Mouse (Mus musculus): Measurements from ENCODE around the gene Hacd3.

DNA sequence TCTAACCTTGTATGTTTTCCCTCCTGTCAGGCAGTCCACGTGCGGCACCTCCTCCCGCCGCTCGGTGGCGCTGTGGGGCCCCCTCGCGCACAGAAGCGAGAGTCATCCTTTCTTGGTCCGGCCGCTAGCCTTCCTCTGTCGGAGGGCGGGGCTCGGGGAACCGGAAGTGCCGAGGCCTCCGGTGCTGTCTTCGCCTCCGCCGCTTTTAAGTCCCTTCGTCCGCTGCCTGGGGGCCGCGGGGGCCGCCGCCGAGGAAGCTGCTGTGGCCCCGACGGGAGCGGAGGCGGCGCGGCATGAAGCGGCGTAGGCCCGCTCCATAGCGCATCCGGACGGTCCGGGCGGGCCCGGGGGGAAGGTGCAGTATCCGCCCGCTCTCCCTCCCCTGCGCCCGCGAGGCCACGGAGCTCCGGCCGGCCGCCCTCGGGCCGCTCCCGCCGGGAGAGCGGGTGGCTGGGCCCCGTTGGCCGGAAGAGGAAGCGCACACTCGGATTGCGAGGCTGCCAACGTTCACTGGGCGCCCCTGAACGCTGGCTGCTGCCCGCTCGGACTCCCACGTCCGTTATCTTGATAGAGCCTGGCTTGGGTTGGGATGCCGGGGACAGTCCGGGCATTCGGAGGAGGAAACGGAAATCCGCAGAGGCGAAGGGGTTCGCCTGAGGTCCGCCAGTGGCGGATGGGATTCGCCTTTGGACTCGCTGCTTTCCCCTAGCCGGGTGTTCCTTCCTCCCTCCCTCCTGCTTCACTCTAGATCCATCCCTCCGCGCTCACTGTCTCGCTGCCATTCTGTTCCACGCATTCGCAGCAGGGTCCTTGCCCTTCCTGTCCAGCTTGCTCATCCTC is 11.0 kb upstream of the Hacd3 start, which contains the start of gene Dpp8:
- peak; percentile 93 for TF ChIP-seq POLR2A (IDR thresholded peaks at IDR 0.05; ENCODE audit: low read depth, low read length)
- no peak; the same call in none of the 2 replicates for TF ChIP-seq RAD21 (IDR thresholded peaks at IDR 0.05; ENCODE audit: low read depth, low read length)
- TF ChIP-seq ZC3H11A (IDR thresholded peaks at IDR 0.05; ENCODE audit: low read depth, low read length): no peak
- no peak for TF ChIP-seq EP300 (IDR thresholded peaks at IDR 0.05; ENCODE audit: low read length)
- no peak for TF ChIP-seq MAFK (IDR thresholded peaks at IDR 0.05; ENCODE audit: insufficient replicate concordance, low read length)
